Mouse (Mus musculus): ENCODE measurements around the gene Ube2j1.
A peak's percentile ranks its signal among the peaks of the same experiment; 100 is the strongest.

The Ube2j1 gene

GRCm38 (mm10) chr4:33012484-33012883, 18.7 kb upstream of the Ube2j1 start:
- no peak for DNase-seq (ENCODE audit: low spot score)

DNA sequence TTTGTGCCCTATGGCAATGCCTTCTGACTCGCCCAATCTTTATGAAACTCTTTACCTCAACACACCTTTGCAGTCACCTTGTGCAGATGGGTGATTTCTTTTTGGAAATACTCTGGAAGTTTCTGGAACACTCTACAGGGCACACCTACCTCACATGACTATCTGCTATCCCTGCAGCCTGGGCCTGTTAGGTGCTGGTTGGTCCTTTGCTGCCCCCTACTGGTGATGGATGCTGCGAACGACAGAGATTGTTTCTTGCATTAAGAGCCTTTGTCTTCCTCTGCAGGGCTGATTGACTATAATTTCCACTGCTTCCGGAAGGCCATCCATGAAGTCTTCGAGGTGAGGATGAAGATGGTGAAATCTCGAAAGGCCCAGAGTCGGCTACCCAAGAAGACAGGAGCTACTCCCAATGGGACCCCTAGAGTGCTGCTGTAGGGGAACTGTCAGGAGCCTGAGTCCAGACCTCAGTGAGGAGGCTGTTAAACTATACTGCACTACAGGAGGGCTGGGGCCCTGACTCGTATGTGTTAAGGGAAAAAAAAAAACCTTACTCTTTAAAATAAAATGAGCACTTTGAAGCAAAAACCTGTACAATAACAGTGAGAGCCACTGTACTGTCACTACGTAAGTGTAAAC, 12.7 kb upstream of the Ube2j1 start:
- DNase-seq (ENCODE audit: low spot score), result peak; percentile 86

- DNase-seq (ENCODE audit: low spot score), result no peak
These were observed 6.8 kb upstream of the Ube2j1 start for GRCm38 (mm10) chr4:33024420-33024819.

- DNase-seq (ENCODE audit: low spot score), result no peak
These were observed 2.1 kb upstream of the Ube2j1 start for GRCm38 (mm10) chr4:33029104-33029503.

- DNase-seq (ENCODE audit: low spot score), result peak; percentile 42
These were observed 687 bp upstream of the Ube2j1 start for GRCm38 (mm10) chr4:33030264-33031194.

DNA sequence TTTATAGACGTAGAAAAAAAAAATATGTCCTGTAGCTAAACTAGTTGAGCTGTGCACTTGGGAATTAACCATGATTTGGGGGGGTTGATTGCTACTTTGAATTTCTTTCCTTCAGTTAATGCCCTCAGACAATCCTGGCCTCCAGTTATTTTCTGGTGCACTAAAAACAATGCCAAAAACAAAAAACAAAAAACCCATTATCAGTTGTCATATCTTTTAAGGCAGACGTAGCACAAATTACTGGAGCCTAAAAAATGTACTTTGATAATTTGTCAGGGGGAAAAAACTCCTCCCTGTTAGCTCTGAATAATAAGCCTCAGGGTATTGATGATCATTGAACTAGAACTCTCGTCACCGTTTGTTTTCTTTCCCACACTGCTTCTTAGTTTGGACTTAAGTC, 829 bp downstream of the Ube2j1 start:
- DNase-seq (ENCODE audit: low spot score), result peak; percentile 29

DNA sequence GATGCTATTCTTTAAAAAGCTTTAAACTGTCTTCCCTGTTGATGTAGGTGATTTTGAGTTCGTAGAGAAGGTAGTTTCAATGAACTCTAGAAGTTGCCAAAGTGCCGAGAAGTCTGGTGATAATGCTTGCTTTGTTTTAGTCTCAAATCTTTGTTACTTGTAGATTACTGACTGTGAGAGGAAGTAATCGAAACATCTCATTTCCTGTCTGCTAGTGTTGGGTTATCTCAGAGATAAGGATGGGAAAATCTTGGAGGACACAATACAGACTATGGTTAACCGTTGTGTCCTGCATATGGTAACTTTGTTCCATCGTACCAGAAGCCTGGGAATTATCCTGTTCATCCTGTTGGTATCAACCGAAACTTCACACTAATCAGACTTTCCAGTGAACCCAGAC, 2.3 kb downstream of the Ube2j1 start:
- no peak for DNase-seq (ENCODE audit: low spot score)

DNA sequence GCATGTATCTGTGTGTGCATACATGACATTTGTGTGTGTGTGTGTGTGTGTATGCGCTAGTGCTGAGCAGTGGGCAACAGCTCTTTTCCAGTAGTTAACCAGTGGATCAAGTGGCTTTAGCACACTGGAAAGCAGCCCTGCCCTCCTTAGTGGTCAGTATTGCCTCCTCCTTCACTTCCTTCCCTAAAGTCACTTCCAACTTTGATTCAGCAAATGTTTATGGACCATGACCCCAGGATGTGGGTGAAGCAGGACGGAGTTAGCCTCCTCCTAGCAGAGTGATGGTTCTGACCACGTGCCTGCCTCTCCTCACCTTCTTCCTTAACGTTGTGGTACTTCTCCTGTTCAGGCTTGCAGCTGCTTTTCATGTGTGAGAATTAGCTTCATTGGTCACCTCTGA, 8.6 kb downstream of the Ube2j1 start:
- DNase-seq (ENCODE audit: low spot score), result no peak

GRCm38 (mm10) chr4:33049601-33050000, 18.4 kb downstream of the Ube2j1 start:
- DNase-seq (ENCODE audit: low spot score), result no peak

DNA sequence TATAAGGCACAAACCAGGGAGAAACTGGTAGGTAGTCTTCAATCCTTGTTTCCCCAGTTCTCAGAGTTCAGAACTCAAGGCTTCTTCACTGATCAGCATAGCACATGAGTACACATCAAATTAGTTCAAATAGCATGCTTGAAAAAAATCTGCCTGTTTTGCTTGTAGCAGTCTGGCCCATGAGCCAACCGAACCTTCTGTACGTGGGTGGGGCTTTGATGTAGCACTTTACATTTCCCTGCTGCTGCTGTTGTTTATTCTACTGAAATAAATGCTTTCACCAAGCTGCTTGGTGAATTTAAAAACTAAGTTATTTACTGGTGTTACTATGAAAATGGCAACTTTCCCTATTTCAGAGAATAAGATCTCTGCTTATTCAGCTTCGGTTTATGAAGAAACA, 20.8 kb downstream of the Ube2j1 start:
- no peak for DNase-seq (ENCODE audit: low spot score)

DNA sequence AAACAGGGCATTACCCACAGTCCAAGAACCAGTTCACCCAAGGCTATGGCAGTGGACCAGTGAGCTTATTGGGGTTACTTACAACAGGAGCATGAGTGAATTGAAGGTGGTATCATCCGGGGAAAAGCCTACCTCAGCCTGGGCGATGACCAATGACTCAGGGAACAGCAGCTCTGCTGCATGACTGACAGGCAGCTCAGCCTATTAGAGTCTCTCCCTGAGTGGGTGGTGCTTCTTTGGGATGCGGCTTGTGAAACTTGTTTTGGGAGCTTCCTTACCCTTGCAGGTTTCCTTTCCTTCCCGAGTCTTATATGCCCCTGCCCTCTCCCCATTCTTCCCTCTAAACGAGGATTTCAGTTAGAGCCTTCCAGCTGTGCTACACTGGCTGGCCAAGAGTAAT, 21.4 kb downstream of the Ube2j1 start:
- no peak for DNase-seq (ENCODE audit: low spot score)

DNA sequence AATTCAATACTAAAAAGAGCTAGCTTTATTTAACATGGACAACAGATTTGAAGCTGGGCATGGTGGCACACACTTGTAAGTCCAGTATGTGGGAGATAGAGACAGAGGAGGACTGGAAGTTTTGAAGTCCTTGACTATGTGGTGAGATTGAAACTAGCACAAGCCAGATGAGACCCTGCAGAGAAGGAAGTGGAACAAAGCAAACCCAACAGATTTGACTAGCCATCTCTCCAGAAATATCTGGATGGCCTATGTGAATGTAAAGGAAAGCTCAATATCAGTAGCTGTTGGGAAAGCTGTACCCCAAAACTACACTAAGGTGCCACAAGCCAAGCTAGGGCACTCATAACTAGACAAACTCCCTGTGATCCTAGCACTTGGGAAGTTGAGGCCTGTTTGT, 23.2 kb downstream of the Ube2j1 start:
- no peak for DNase-seq (ENCODE audit: low spot score)

DNA sequence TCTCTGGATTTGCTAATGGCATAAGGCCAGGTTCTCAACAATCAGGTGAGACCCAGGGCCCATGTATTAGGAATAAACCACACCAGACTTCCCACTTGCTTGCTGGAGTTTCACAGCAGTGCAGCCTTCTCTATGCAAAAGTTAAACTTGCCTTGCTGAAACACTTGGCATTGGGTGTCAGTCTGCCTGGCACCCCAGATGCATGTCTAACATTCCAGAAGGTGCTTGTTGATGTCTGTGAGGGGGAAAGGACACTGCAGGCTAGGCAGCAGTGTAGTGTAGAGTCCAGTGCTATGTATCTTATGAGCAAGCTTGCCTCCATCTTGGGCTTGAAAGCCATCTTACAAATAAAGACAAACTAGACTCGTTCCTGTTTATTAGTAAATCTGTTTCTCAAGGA, 25.1 kb downstream of the Ube2j1 start:
- DNase-seq (ENCODE audit: low spot score), result no peak

- no peak for DNase-seq (ENCODE audit: low spot score)
These were observed 26.9 kb downstream of the Ube2j1 start for GRCm38 (mm10) chr4:33057890-33058687.

DNA sequence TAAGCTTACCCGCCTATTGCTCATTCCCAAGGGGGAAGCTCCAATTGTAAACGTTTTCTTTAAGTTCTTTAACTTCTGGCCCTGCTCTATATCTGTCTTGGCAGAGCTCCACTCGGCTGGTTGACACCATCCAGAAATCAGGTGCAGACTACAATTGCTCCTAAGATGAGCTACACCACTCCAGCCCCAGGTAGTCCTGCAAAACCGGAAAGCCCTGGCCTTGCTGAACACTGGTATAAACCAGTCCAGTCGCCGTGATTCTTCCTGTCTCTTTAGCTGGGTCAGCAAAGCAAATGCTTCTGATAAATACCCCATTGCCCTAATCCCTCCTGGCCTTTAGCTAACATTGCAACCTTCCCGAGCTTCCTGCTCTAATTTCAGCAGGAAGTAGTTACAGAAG, 29.9 kb downstream of the Ube2j1 start:
- DNase-seq (ENCODE audit: low spot score), result no peak

DNA sequence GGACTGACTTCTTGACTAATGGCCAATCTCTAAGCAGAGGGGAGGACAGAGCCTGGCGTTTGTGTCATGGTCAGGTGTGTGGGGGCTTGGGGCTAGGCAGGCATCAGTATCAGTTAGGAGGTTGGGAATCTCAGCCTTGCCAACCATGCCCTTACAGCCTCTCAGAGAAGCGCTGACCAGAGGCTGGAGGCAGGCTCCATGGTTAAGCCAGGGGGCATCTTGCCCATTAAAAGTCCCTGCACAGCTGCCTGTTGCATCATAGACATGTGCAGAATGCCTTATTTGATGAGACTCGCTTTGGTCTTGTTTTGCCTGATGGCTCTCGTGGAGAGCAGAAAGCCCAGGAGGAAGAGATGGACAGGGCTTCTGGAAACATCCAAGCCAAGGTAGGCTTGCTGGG, 31.8 kb downstream of the Ube2j1 start, which contains the start of gene Gabrr2:
Gabrr2 (plus strand) TSS at position 19 of the 400 bp plus-strand sequence.
- no peak for DNase-seq (ENCODE audit: low spot score)

DNA sequence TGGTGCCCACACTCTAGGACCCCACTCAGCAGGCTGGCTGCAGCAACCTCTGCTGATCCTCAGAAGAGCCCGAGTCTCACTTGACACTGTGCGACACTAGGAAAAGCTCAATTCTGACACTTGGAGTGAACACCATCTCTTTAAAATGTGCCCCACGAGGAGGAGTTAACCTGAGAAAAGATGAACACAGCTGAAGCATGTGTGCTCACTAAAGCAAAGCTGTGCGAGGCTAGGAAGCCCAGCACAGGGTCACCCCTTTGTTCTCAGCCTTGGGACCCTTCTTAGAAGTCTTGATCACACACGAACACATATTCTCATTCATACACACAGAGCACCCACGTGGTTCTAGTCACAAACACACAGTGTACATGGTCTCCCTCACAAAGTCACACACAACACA, 33.8 kb downstream of the Ube2j1 start:
- no peak for DNase-seq (ENCODE audit: low spot score)

- DNase-seq (ENCODE audit: low spot score), result no peak
These were observed 35.2 kb downstream of the Ube2j1 start for GRCm38 (mm10) chr4:33066223-33066960.

DNA sequence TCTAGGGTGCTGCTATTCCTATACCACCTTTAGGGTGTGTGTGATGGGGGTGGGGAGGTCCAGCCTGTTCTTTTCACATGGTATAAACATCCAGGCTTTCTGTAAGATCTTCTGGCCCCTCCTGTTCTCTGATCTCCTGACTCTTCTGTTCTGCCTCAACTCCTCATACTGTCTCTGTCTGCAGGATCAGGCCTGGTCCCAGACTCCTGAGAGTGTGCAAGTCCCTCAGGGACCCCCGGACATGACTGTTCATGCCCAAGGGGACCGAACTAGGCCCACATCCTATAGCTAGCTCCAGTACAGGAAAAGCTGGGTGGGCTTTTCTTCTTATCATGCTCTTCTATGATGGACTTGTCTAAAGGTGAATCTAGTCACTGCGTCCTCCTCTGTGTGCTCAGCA, 36.1 kb downstream of the Ube2j1 start:
- no peak for DNase-seq (ENCODE audit: low spot score)

GRCm38 (mm10) chr4:33067826-33068225, 36.6 kb downstream of the Ube2j1 start:
- no peak for DNase-seq (ENCODE audit: low spot score)

DNA sequence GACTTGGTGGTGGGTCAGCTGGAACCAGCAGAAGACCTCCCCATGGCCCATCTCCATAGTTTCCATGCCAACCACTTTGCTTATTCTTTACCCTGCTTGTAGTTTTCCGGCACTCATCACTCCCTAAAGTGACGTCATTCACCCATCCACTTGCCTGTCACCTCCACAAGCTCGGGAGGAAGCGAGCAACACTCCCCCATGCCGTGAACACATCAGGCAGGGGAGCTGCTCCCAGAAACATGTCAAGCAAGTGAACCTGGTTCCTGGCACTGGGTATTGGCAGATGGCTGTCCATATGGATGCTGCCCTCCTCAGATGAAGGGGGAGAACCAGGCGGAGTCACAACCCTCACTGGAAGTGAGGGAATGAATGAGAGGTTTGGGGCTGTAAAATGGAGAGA, 37.7 kb downstream of the Ube2j1 start:
- DNase-seq (ENCODE audit: low spot score), result no peak

DNA sequence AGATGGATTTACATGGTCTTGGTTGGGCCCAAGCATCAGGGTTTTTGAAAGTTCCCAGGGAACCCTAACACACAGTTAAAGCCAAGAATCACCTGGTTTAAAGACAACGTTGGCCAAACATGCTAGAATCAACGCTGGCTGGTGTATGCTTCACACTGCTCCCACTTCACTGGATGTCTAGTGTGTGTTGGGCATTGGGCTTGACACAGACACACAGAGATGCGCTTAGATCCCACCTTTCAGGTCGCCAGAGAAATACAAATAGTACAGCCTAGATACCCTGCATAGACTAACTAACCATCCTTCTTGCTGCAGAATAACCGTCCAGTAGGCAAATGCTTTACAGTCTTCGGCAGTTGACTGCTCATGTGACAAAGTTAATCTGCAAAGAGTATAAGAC, 39.1 kb downstream of the Ube2j1 start:
- no peak for DNase-seq (ENCODE audit: low spot score)

All from c-Kit-positive CD71-positive TER-119-positive erythroid progenitor cells, embryonic 14.5 days (primary cell).